Mouse (Mus musculus): ENCODE results near the gene Trmt2a.

Gene Trmt2a

GRCm38 (mm10) chr16:18248433-18249363 lies at the start of gene Trmt2a, which contains the start of gene Ranbp1:
Gene Trmt2a (plus strand): TSS chr16:18248679.
Gene Ranbp1 (minus strand): TSS chr16:18248732.
- DNase-seq (ENCODE audit: low spot score in 2 of 2) = peak; percentile 97 to 99

GRCm38 (mm10) chr16:18200062-18200461 lies 48.4 kb upstream of the Trmt2a start:
- no peak for DNase-seq (ENCODE audit: low spot score in 2 of 2)

- DNase-seq (ENCODE audit: low spot score in 2 of 2) = no peak
Measured at GRCm38 (mm10) chr16:18201620-18202019, 46.9 kb upstream of the Trmt2a start.

- DNase-seq (ENCODE audit: low spot score in 2 of 2) = no peak
Measured at GRCm38 (mm10) chr16:18202061-18202460, 46.4 kb upstream of the Trmt2a start.

- no peak for DNase-seq (ENCODE audit: low spot score in 2 of 2)
Measured at GRCm38 (mm10) chr16:18203430-18204091, 44.9 kb upstream of the Trmt2a start.

GRCm38 (mm10) chr16:18210701-18211416 lies 37.6 kb upstream of the Trmt2a start:
- peak; percentile 66 to 87 for DNase-seq (ENCODE audit: low spot score in 2 of 2)

GRCm38 (mm10) chr16:18211417-18212171 lies 36.9 kb upstream of the Trmt2a start:
- peak; percentile 79 to 92 for DNase-seq (ENCODE audit: low spot score in 2 of 2)

- no peak for DNase-seq (ENCODE audit: low spot score in 2 of 2)
Measured at GRCm38 (mm10) chr16:18213689-18214088, 34.8 kb upstream of the Trmt2a start.

- no peak for DNase-seq (ENCODE audit: low spot score in 2 of 2)
Measured at GRCm38 (mm10) chr16:18214858-18215257, 33.6 kb upstream of the Trmt2a start.

GRCm38 (mm10) chr16:18217579-18217978 lies 30.9 kb upstream of the Trmt2a start, which contains the start of gene Ccdc188:
Gene Ccdc188 (plus strand): TSS chr16:18217879.
- no peak for DNase-seq (ENCODE audit: low spot score in 2 of 2)

- DNase-seq (ENCODE audit: low spot score in 2 of 2) = no peak
Measured at GRCm38 (mm10) chr16:18218580-18218996, 29.9 kb upstream of the Trmt2a start.

GRCm38 (mm10) chr16:18220001-18220400 lies 28.5 kb upstream of the Trmt2a start:
- DNase-seq (ENCODE audit: low spot score in 2 of 2) = peak; percentile 34 to 74

GRCm38 (mm10) chr16:18220856-18221542 lies 27.5 kb upstream of the Trmt2a start:
- DNase-seq (ENCODE audit: low spot score in 2 of 2) = no peak

- no peak for DNase-seq (ENCODE audit: low spot score in 2 of 2)
Measured at GRCm38 (mm10) chr16:18221543-18221898, 27.0 kb upstream of the Trmt2a start.

GRCm38 (mm10) chr16:18222188-18222587 lies 26.3 kb upstream of the Trmt2a start:
- no peak for DNase-seq (ENCODE audit: low spot score in 2 of 2)

GRCm38 (mm10) chr16:18227187-18227586 lies 21.3 kb upstream of the Trmt2a start:
- DNase-seq (ENCODE audit: low spot score in 2 of 2) = no peak

- no peak for DNase-seq (ENCODE audit: low spot score in 2 of 2)
Measured at GRCm38 (mm10) chr16:18227897-18228422, 20.5 kb upstream of the Trmt2a start.

GRCm38 (mm10) chr16:18228856-18229255 lies 19.6 kb upstream of the Trmt2a start:
- DNase-seq (ENCODE audit: low spot score in 2 of 2) = no peak

- no peak for DNase-seq (ENCODE audit: low spot score in 2 of 2)
Measured at GRCm38 (mm10) chr16:18229622-18230021, 18.9 kb upstream of the Trmt2a start.

- DNase-seq (ENCODE audit: low spot score in 2 of 2) = no peak
Measured at GRCm38 (mm10) chr16:18230617-18231016, 17.9 kb upstream of the Trmt2a start.

Measured in spleen, postnatal 4 days (tissue).